Comparison of ENCODE assay signal across 8 mouse cellular contexts in genomic region chr6:124930754-124931524, GRCm38 (mm10). TPM values are rescaled to one million over a fixed set of nuclear protein-coding genes. Genes with fewer than 3 reads are reported as not detected.
DNase-seq lines count a peak whose midpoint lies in the region; ATAC-seq and TF ChIP-seq lines count a peak whose summit lies in the region.

Mlf2 (plus strand) TSS chr6:124931386.

- ATAC-seq in erythroblast, adult 5-6 weeks (replicated peaks; ENCODE audit: low FRiP score, poor library complexity, severe bottlenecking): peak; percentile 89
- ATAC-seq in heart, embryonic 11.5 days (replicated peaks; ENCODE audit: insufficient number of reproducible peaks, low FRiP score, low TSS enrichment): peak; percentile 92
- ATAC-seq in kidney, embryonic 16.5 days (ENCODE audit: low FRiP score, low TSS enrichment): peak; percentile 96

- no peaks in the 10 kb centered on the region for H3K9me3 ChIP-seq in heart, embryonic 11.5 days (replicated peaks; ENCODE audit: control insufficient read depth, low read length)
- H3K9me3 ChIP-seq in kidney, embryonic 16.5 days (ENCODE audit: low read length): no peaks in the 10 kb centered on the region

- peak within 1 kb of the TSS; percentile 79 for H3K4me2 ChIP-seq in heart, embryonic 11.5 days
- peak within 1 kb of the TSS; percentile 85 for H3K4me2 ChIP-seq in kidney, embryonic 16.5 days (replicated peaks; ENCODE audit: low read depth, low read length)
- peak within 1 kb of the TSS; percentile 96 for H3K4me2 ChIP-seq in myocyte (ENCODE audit: low read depth)

- WGBS in heart, embryonic 11.5 days (ENCODE audit: insufficient replicate concordance): 1% methylated on average over 52 of the region's 64 CpGs
- under 1% methylated on average over 38 of the region's 64 CpGs for WGBS in kidney, embryonic 16.5 days
- 1% methylated on average over 55 of the region's 64 CpGs for WGBS in liver, adult 2 months

- peaks cover 9% of the 10 kb centered on the region for H3K4me1 ChIP-seq in heart, embryonic 11.5 days (ENCODE audit: control insufficient read depth, insufficient read depth, low read length)
- H3K4me1 ChIP-seq in kidney, embryonic 16.5 days (ENCODE audit: insufficient read depth, low read length): peaks cover 20% of the 10 kb centered on the region
- H3K4me1 ChIP-seq in liver, adult 2 months (ENCODE audit: control insufficient read depth, insufficient read depth, low read length): peaks cover 20% of the 10 kb centered on the region; the same call in 1 of the 2 replicates

- H3K9ac ChIP-seq in heart, embryonic 11.5 days (ENCODE audit: low read depth, low read length): peak within 1 kb of the TSS; percentile 81
- peak within 1 kb of the TSS; percentile 97 for H3K9ac ChIP-seq in kidney, embryonic 16.5 days (replicated peaks; ENCODE audit: low read length)
- peak within 1 kb of the TSS; percentile 99 for H3K9ac ChIP-seq in liver, adult 2 months (ENCODE audit: low read depth, low read length)

- peak; percentile 98 for TF ChIP-seq CTCF in liver, adult 2 months (IDR thresholded peaks at IDR 0.05; ENCODE audit: low read depth, low read length)

- H3K79me2 ChIP-seq in liver, adult 2 months (ENCODE audit: control insufficient read depth, insufficient read depth, low read length): peaks cover 11% of the 10 kb centered on the region; the same call in 1 of the 2 replicates
- peaks cover 27% of the 10 kb centered on the region for H3K79me2 ChIP-seq in myocyte (ENCODE audit: control insufficient read depth, insufficient read depth)

- H3K27ac ChIP-seq in heart, embryonic 11.5 days (ENCODE audit: low read depth, low read length): peak within 1 kb of the TSS; percentile 97
- H3K27ac ChIP-seq in kidney, embryonic 16.5 days (ENCODE audit: low read length): peak within 1 kb of the TSS; percentile 97
- peak within 1 kb of the TSS; percentile 99 for H3K27ac ChIP-seq in liver, adult 2 months (replicated peaks; ENCODE audit: insufficient read depth, low read depth, low read length)

- TF ChIP-seq POLR2A in liver, adult 2 months (IDR thresholded peaks at IDR 0.05; ENCODE audit: extremely low read depth, insufficient read depth, low read length): peak; percentile 92
- peak; percentile 95 for TF ChIP-seq POLR2A in myocyte (IDR thresholded peaks at IDR 0.05; ENCODE audit: insufficient read length, low read depth)

- peak within 1 kb of the TSS; percentile 79 for H3K4me3 ChIP-seq in heart, embryonic 11.5 days (ENCODE audit: low read depth, low read length)
- peak within 1 kb of the TSS; percentile 95 for H3K4me3 ChIP-seq in kidney, embryonic 16.5 days (ENCODE audit: low read length)
- peak within 1 kb of the TSS; percentile 98 for H3K4me3 ChIP-seq in liver, adult 2 months (ENCODE audit: insufficient read depth, low read depth, low read length)
- peak within 1 kb of the TSS; percentile 76 for H3K4me3 ChIP-seq in myocyte

- peaks cover 18% of the 10 kb centered on the region for H3K36me3 ChIP-seq in heart, embryonic 11.5 days (ENCODE audit: control insufficient read depth, insufficient read depth, low read length)
- peaks cover 26% of the 10 kb centered on the region for H3K36me3 ChIP-seq in kidney, embryonic 16.5 days (ENCODE audit: insufficient read depth, low read length)
- peaks cover 14% of the 10 kb centered on the region for H3K36me3 ChIP-seq in liver, adult 2 months (ENCODE audit: control insufficient read depth, insufficient read depth, low read length)
- H3K36me3 ChIP-seq in myocyte (ENCODE audit: control insufficient read depth, insufficient read depth): peaks cover 11% of the 10 kb centered on the region
- H3K36me3 ChIP-seq in splenic B cell, adult 2 months (ENCODE audit: control insufficient read depth, insufficient read depth, low read length, poor library complexity, severe bottlenecking): peaks cover 9% of the 10 kb centered on the region

- H3K27me3 ChIP-seq in heart, embryonic 11.5 days (ENCODE audit: control insufficient read depth, insufficient read depth, low read length): no peaks in the 10 kb centered on the region
- no peaks in the 10 kb centered on the region for H3K27me3 ChIP-seq in kidney, embryonic 16.5 days (ENCODE audit: insufficient read depth, low read length)
- no peaks in the 10 kb centered on the region for H3K27me3 ChIP-seq in liver, adult 2 months (ENCODE audit: control insufficient read depth, insufficient read depth, low read length)
- H3K27me3 ChIP-seq in myocyte (ENCODE audit: control insufficient read depth, insufficient read depth, insufficient read length): no peaks in the 10 kb centered on the region
- H3K27me3 ChIP-seq in splenic B cell, adult 2 months (ENCODE audit: control insufficient read depth, insufficient read depth, low read length, poor library complexity, severe bottlenecking): no peaks in the 10 kb centered on the region; the same call in 1 of the 2 replicates

- peak; percentile 98 to 99 for DNase-seq in B cell, adult 2 months
- DNase-seq in brain, adult 2 months (ENCODE audit: low read depth, low spot score): peak; percentile 99
- peak; percentile 96 for DNase-seq in liver, adult 2 months (ENCODE audit: extremely low read depth, low read depth, low spot score)
- peak; percentile 98 for DNase-seq in splenic B cell, adult 2 months (ENCODE audit: low read depth, low spot score)

- peak within 1 kb of the TSS; percentile 61 for H3ac ChIP-seq in myocyte (ENCODE audit: control insufficient read depth, insufficient read length)

TF ChIP-seq in myocyte, 11 proteins besides CTCF, POLR2A, EP300 and RAD21:
- TF ChIP-seq E2F4 (IDR thresholded peaks at IDR 0.05; ENCODE audit: insufficient read depth) (peak; percentile 6), SRF (IDR thresholded peaks at IDR 0.05; ENCODE audit: control insufficient read depth, insufficient read length, low read depth) (no peak), REST (IDR thresholded peaks at IDR 0.05; ENCODE audit: insufficient read depth, insufficient read length) (no peak), POLR2AphosphoS2 (IDR thresholded peaks at IDR 0.05; ENCODE audit: insufficient read length, low read depth) (peak; percentile 90)

RNA-seq across cellular contexts. Expression of gene Mlf2, which starts in this region (rescaled TPM):
- total RNA-seq in erythroblast, adult 5-6 weeks (2015; ENCODE audit: low replicate concordance): 11.7 and 13.4 TPM in 2 replicates
- 14.1 and 20.7 TPM in 2 replicates for total RNA-seq in erythroblast, adult 5-6 weeks (2017; ENCODE audit: low replicate concordance)
- polyA plus RNA-seq in heart, embryonic 11.5 days (2014; fragmentation: Nextera tagmentation; extraction: Ambion mirVana): 326 and 347 TPM in 2 replicates
- 366 and 380 TPM in 2 replicates for polyA plus RNA-seq in kidney, embryonic 16.5 days (2015; fragmentation: Nextera tagmentation; extraction: Ambion mirVana)
- total RNA-seq in liver, adult 2 months (2014; rRNA removed): 74.6 and 101 TPM in 2 replicates
- 265 and 285 TPM in 2 replicates for polyA plus RNA-seq in liver, adult 2 months (2012; rRNA removed)
- polyA plus RNA-seq in myocyte (2012; fragmentation: generic; extraction: Trizol): 384 TPM

Comparison
In these comparisons a context has a peak if more than half of its experiments do, and no peak if none do; other contexts are left out.
1. Peak in every context shown above with its lines: DNase-seq, ATAC-seq, H3K4me3 ChIP-seq and H3K27ac ChIP-seq.